Mouse (Mus musculus) MEL-GATA-1-ER (cell line): ENCODE data around the gene Fndc3b.

Experiments used
- DNase-seq: peaks from one replicate; pipeline ENCODE4 v3.0.0-alpha.2; 2012; ENCODE audit warnings: low read depth; ENCODE audit errors: extremely low read depth

Gene Fndc3b

GRCm38 (mm10) chr3:27622451-27622850 is 88.7 kb downstream of the Fndc3b start:
- no peak for DNase-seq

- no peak for DNase-seq
Observed at GRCm38 (mm10) chr3:27621176-27621575, 89.9 kb downstream of the Fndc3b start.

- no peak for DNase-seq
Observed at GRCm38 (mm10) chr3:27617733-27618132, 93.4 kb downstream of the Fndc3b start.

GRCm38 (mm10) chr3:27617237-27617499 is 93.9 kb downstream of the Fndc3b start:
- no peak for DNase-seq

GRCm38 (mm10) chr3:27616421-27617236 is 94.5 kb downstream of the Fndc3b start:
- DNase-seq = no peak

- no peak for DNase-seq
Observed at GRCm38 (mm10) chr3:27615479-27615878, 95.6 kb downstream of the Fndc3b start.

- no peak for DNase-seq
Observed at GRCm38 (mm10) chr3:27613828-27614227, 97.3 kb downstream of the Fndc3b start.

GRCm38 (mm10) chr3:27613011-27613410 is 98.1 kb downstream of the Fndc3b start:
- no peak for DNase-seq

- no peak for DNase-seq
Observed at GRCm38 (mm10) chr3:27611986-27612385, 99.1 kb downstream of the Fndc3b start.

- DNase-seq = no peak
Observed at GRCm38 (mm10) chr3:27610547-27610946, 100.6 kb downstream of the Fndc3b start.

- no peak for DNase-seq
Observed at GRCm38 (mm10) chr3:27610089-27610488, 101.0 kb downstream of the Fndc3b start.

- DNase-seq = no peak
Observed at GRCm38 (mm10) chr3:27607796-27608151, 103.3 kb downstream of the Fndc3b start.

- no peak for DNase-seq
Observed at GRCm38 (mm10) chr3:27607081-27607795, 103.9 kb downstream of the Fndc3b start.

GRCm38 (mm10) chr3:27606626-27607025 is 104.5 kb downstream of the Fndc3b start:
- no peak for DNase-seq

- no peak for DNase-seq
Observed at GRCm38 (mm10) chr3:27605613-27606012, 105.5 kb downstream of the Fndc3b start.

- no peak for DNase-seq
Observed at GRCm38 (mm10) chr3:27605081-27605480, 106.0 kb downstream of the Fndc3b start.

- no peak for DNase-seq
Observed at GRCm38 (mm10) chr3:27604629-27605028, 106.5 kb downstream of the Fndc3b start.

- no peak for DNase-seq
Observed at GRCm38 (mm10) chr3:27603905-27604620, 107.0 kb downstream of the Fndc3b start.

- DNase-seq = no peak
Observed at GRCm38 (mm10) chr3:27600645-27601044, 110.5 kb downstream of the Fndc3b start.

GRCm38 (mm10) chr3:27600197-27600596 is 110.9 kb downstream of the Fndc3b start:
- DNase-seq = no peak

GRCm38 (mm10) chr3:27598437-27599382 is 112.4 kb downstream of the Fndc3b start:
- no peak for DNase-seq
